Mouse (Mus musculus): ENCODE results near the gene Slx1b. TPM values are rescaled to one million over a fixed set of nuclear protein-coding genes. Genes with fewer than 3 reads are reported as not detected.

Gene Slx1b
- total RNA-seq, 2 experiments from 2014 or later, result 6.1 to 8.0 TPM

- DNase-seq, result peak; percentile 49 to 71
- intact Hi-C loops (cut with DNase I), result loop anchor here (1.0 to 10.0 kb wide), 2 partner anchors 50 to 472 kb away; no protein-coding TSS in a partner anchor
These were observed 52.4 kb downstream of the Slx1b start for GRCm38 (mm10) chr7:126643244-126643617.

- intact Hi-C loops (cut with DNase I), result loop anchor here (1.0 to 10.0 kb wide), 2 partner anchors 51 to 472 kb away; no protein-coding TSS in a partner anchor
These were observed 52.9 kb downstream of the Slx1b start for GRCm38 (mm10) chr7:126642545-126643243.

More at GRCm38 (mm10) chr7:126642545-126643243, 52.9 kb downstream of the Slx1b start:
- DNase-seq, result no peak

Other genes with a start within 250 kb of the Slx1b start
- gene Atp2a1, start 232.7 kb downstream of the Slx1b start, total RNA-seq (2021), result under 1 TPM; 0.77 to 0.82 TPM
- 10 to 100 TPM; 46.1 to 46.7 TPM for gene Sh2b1, start 220.4 kb downstream of the Slx1b start, total RNA-seq (2021)
- 100 to 1,000 TPM; 245 to 251 TPM for gene Tufm, start 208.4 kb downstream of the Slx1b start, total RNA-seq (2021)
- gene Atxn2l, start 192.3 kb downstream of the Slx1b start, total RNA-seq (2021), result 10 to 100 TPM; 54.2 to 54.5 TPM
- gene Eif3c, start 129.4 kb downstream of the Slx1b start, total RNA-seq (2021), result 100 to 1,000 TPM; 149 to 159 TPM
- under 1 TPM; 0.69 to 0.81 TPM for gene Apobr, start 110.8 kb downstream of the Slx1b start, total RNA-seq (2021)
- 10 to 100 TPM; 14.7 to 16.6 TPM for gene Cln3, start 110.0 kb downstream of the Slx1b start, total RNA-seq (2021)
- gene Il27, start 100.8 kb downstream of the Slx1b start, total RNA-seq (2021), result not detected
- gene Nupr1, start 64.9 kb downstream of the Slx1b start, total RNA-seq (2021), result 10 to 100 TPM in 1 of 2 experiments, 1 to 10 TPM in 1; 7.2 to 10.5 TPM
- 10 to 100 TPM; 26.0 to 32.0 TPM for gene Sgf29, start 46.5 kb downstream of the Slx1b start, total RNA-seq (2021)
- gene Sult1a1, start 19.4 kb downstream of the Slx1b start, total RNA-seq (2021), result 10 to 100 TPM; 12.0 to 32.5 TPM
- 10 to 100 TPM; 50.7 to 59.8 TPM for gene Bola2, start 383 bp downstream of the Slx1b start, total RNA-seq (2021)
- 10 to 100 TPM; 12.7 to 14.6 TPM for gene Coro1a, start 12.0 kb upstream of the Slx1b start, total RNA-seq (2021)
- 100 to 1,000 TPM in 1 of 2 experiments, 10 to 100 TPM in 1; 97.7 to 103 TPM for gene Mapk3, start 63.8 kb upstream of the Slx1b start, total RNA-seq (2021)
- gene Gdpd3, start 70.5 kb upstream of the Slx1b start, total RNA-seq (2021), result 1 to 10 TPM; 3.6 to 4.6 TPM
- 10 to 100 TPM; 61.9 to 71.7 TPM for gene Ypel3, start 81.2 kb upstream of the Slx1b start, total RNA-seq (2021)
- gene Tbx6, start 85.7 kb upstream of the Slx1b start, total RNA-seq (2021), result under 1 TPM; 0.29 to 0.35 TPM
- gene Ppp4c, start 96.7 kb upstream of the Slx1b start, total RNA-seq (2021), result 10 to 100 TPM; 53.2 to 58.2 TPM
- gene Fam57b, start 101.9 kb upstream of the Slx1b start, total RNA-seq (2021), result 10 to 100 TPM; 10.1 to 11.0 TPM
- gene 4930451I11Rik, start 135.9 kb upstream of the Slx1b start, total RNA-seq (2021), result not detected
- gene Doc2a, start 151.6 kb upstream of the Slx1b start, total RNA-seq (2021), result not detected
- gene Hirip3, start 166.2 kb upstream of the Slx1b start, total RNA-seq (2021), result 10 to 100 TPM; 10.3 to 13.8 TPM
- 10 to 100 TPM; 23.8 to 30.0 TPM for gene Ino80e, start 166.6 kb upstream of the Slx1b start, total RNA-seq (2021)
- gene Taok2, start 188.9 kb upstream of the Slx1b start, total RNA-seq (2021), result 10 to 100 TPM; 65.6 to 65.7 TPM
- 10 to 100 TPM; 16.3 to 17.6 TPM for gene Tmem219, start 227.1 kb upstream of the Slx1b start, total RNA-seq (2021)
- 1 to 10 TPM; 7.7 to 9.7 TPM for gene Kctd13, start 233.1 kb upstream of the Slx1b start, total RNA-seq (2021)